Mouse (Mus musculus) kidney, adult 2 months (tissue): ENCODE data around the gene Tmem109.

Experiments used
- CTCF ChIP-seq: fragments of 200-500 bp; conservative IDR thresholded peaks from 2 replicates; pipeline ENCODE4 v1.5.1; 2011; ENCODE audit warnings: low read depth, mild to moderate bottlenecking, control low read depth, low read length, moderate library complexity, mixed read lengths; ENCODE audit not compliant: insufficient read depth, insufficient read length
- POLR2A ChIP-seq: fragments of 200-500 bp; IDR thresholded peaks from one replicate; pipeline ENCODE4 v1.6.1; 2011; ENCODE audit warnings: low read depth, low read length, control low read depth

DNA sequence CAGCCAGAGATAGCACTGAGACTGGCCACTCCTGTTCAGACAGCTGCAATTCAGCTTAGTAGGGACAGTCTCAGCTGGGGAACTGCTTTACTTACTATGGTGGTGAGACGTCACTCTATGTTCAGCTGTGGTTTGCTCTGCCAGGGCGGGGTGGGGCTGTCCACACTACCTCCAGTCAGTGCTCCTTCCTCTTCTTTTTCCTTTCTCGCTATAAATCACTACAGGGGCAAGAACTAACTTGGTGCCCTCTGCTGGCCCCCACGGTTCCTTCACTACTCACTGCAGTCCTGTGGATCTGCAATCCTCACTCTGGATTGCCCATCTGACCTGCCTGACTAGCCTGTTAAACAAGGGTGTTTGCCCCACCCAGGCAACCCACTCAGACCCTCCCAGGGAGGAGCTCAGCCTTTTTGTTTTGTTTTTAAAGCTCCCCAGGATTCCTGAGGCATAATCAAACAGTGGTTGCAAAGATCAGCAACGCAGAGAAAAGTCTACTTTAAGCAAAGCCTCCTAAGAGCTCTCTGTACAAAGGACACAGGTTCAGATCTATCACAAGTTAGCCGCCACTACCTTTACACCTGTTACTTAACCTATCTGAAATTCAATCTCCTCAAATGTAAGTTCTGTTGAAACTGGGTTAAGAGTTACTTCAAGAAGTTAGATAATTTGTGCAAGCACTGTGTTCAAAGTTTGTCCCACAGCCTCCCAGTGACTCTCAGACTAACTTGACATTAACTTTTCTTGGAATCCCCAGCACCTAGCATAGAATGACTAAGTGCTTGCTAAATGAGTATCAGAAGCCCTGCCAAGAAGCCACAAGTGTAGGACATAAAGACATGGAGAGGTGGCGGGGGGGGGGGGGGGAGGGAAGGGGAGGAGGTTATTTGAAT, 1.5 kb downstream of the Tmem109 start:
- TF ChIP-seq POLR2A (no peak), CTCF (peak; percentile 36; the same call in 1 of the 2 replicates)
